Mouse (Mus musculus): ENCODE results near the gene Adprhl2. TPM values are rescaled to one million over a fixed set of nuclear protein-coding genes. Genes with fewer than 3 reads are reported as not detected.

Gene Adprhl2
- 10 to 100 TPM; 26.9 to 32.0 (median 31.2) TPM for total RNA-seq (2022)

GRCm38 (mm10) chr4:126321111-126321853 lies at the start of gene Adprhl2:
Gene Adprhl2 (minus strand): TSS chr4:126321703.
- peak; percentile 92 to 100 for DNase-seq (ENCODE audit: low spot score in 2 of 2)

- no peak for DNase-seq (ENCODE audit: low spot score in 2 of 2)
These were observed 38.6 kb upstream of the Adprhl2 start for GRCm38 (mm10) chr4:126360069-126360468.

- no peak for DNase-seq (ENCODE audit: low spot score in 2 of 2)
These were observed 21.9 kb upstream of the Adprhl2 start for GRCm38 (mm10) chr4:126343451-126343850.

- no peak for DNase-seq (ENCODE audit: low spot score in 2 of 2)
These were observed 18.0 kb upstream of the Adprhl2 start for GRCm38 (mm10) chr4:126339461-126339860.

GRCm38 (mm10) chr4:126332358-126332757 lies 10.9 kb upstream of the Adprhl2 start:
- no peak for DNase-seq (ENCODE audit: low spot score in 2 of 2)

GRCm38 (mm10) chr4:126331751-126332150 lies 10.2 kb upstream of the Adprhl2 start:
- DNase-seq (ENCODE audit: low spot score in 2 of 2) = no peak

- no peak for DNase-seq (ENCODE audit: low spot score in 2 of 2)
These were observed 8.8 kb upstream of the Adprhl2 start for GRCm38 (mm10) chr4:126330295-126330694.

- DNase-seq (ENCODE audit: low spot score in 2 of 2) = no peak
These were observed 4.5 kb upstream of the Adprhl2 start for GRCm38 (mm10) chr4:126326036-126326435.

- no peak for DNase-seq (ENCODE audit: low spot score in 2 of 2)
These were observed 3.9 kb upstream of the Adprhl2 start, which contains the start of gene Tekt2 for GRCm38 (mm10) chr4:126325281-126325861. Gene Tekt2 (minus strand): TSS chr4:126325688.

GRCm38 (mm10) chr4:126324861-126325260 lies 3.4 kb upstream of the Adprhl2 start:
- no peak for DNase-seq (ENCODE audit: low spot score in 2 of 2)

- DNase-seq (ENCODE audit: low spot score in 2 of 2) = no peak
These were observed 1.1 kb upstream of the Adprhl2 start for GRCm38 (mm10) chr4:126322646-126323045.

- DNase-seq (ENCODE audit: low spot score in 2 of 2) = no peak
These were observed 480 bp upstream of the Adprhl2 start for GRCm38 (mm10) chr4:126321854-126322511.

GRCm38 (mm10) chr4:126319806-126320205 lies 1.7 kb downstream of the Adprhl2 start:
- no peak for DNase-seq (ENCODE audit: low spot score in 2 of 2)

GRCm38 (mm10) chr4:126316443-126317040 lies 5.0 kb downstream of the Adprhl2 start:
- no peak for DNase-seq (ENCODE audit: low spot score in 2 of 2)

GRCm38 (mm10) chr4:126315931-126316330 lies 5.6 kb downstream of the Adprhl2 start:
- DNase-seq (ENCODE audit: low spot score in 2 of 2) = no peak

GRCm38 (mm10) chr4:126314393-126314792 lies 7.1 kb downstream of the Adprhl2 start:
- DNase-seq (ENCODE audit: low spot score in 2 of 2) = no peak

- DNase-seq (ENCODE audit: low spot score in 2 of 2) = no peak
These were observed 8.3 kb downstream of the Adprhl2 start for GRCm38 (mm10) chr4:126313202-126313601.

GRCm38 (mm10) chr4:126311566-126312200 lies 9.8 kb downstream of the Adprhl2 start:
- DNase-seq (ENCODE audit: low spot score in 2 of 2) = no peak

- no peak for DNase-seq (ENCODE audit: low spot score in 2 of 2)
These were observed 11.2 kb downstream of the Adprhl2 start for GRCm38 (mm10) chr4:126310344-126310743.

- DNase-seq (ENCODE audit: low spot score in 2 of 2) = peak in 1 of 2 experiments; percentile 86
These were observed 11.6 kb downstream of the Adprhl2 start for GRCm38 (mm10) chr4:126309922-126310309.

GRCm38 (mm10) chr4:126309211-126309921 lies 12.1 kb downstream of the Adprhl2 start:
- no peak for DNase-seq (ENCODE audit: low spot score in 2 of 2)
